ENCODE assay signal across 8 mouse cellular contexts in the genomic region with DNA sequence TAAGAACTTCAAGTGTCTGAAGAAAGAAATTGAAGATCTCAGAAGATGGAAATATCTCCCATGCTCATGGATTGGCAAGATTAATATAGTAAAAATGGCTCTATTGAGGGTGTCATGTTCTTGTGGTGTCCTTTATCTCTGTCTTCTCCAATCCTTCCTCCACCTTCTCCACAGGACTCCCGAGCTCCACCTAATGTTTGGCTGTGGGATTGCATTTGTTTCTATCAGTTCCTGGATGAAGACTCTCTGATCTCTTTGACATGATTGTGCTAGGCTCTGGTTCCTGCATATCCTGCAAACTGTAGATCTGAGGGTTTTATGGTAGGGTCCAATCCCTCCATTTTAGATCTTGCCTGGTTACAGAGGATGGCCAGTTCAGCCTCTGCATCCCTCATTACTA. TPM values are rescaled to one million over a fixed set of nuclear protein-coding genes. Genes with fewer than 3 reads are reported as not detected.
DNase-seq lines count a peak whose midpoint lies in the region; ATAC-seq and TF ChIP-seq lines count a peak whose summit lies in the region.
"Not testable (repeated sequence)": the region's sequence is repeated elsewhere in the genome, so short reads cannot be mapped to it uniquely, and the experiment has no call there.

No protein-coding gene starts in this region.

- not testable (repeated sequence) for ATAC-seq in kidney, postnatal 0 days (replicated peaks; ENCODE audit: low FRiP score, low read depth)

- 3% methylated on average over 1 of the region's 1 CpGs for WGBS in cerebellum, adult 2 months
- 11% methylated on average over 1 of the region's 1 CpGs for WGBS in kidney, postnatal 0 days
- WGBS in thymus, adult 2 months: 2% methylated on average over 1 of the region's 1 CpGs

- not testable (repeated sequence) for H3K36me3 ChIP-seq in kidney, postnatal 0 days (ENCODE audit: insufficient read depth, low read length); thymus, adult 2 months (ENCODE audit: control insufficient read depth, insufficient read depth, low read length)

- not testable (repeated sequence) for H3K27ac ChIP-seq in cerebellum, adult 2 months (ENCODE audit: insufficient read depth, low read length); kidney, postnatal 0 days; thymus, adult 2 months (ENCODE audit: control insufficient read depth, insufficient read depth, low read length)

- H3K9ac ChIP-seq in kidney, postnatal 0 days (ENCODE audit: low read depth, low read length): not testable (repeated sequence)

- peak; percentile 36; the same call in 1 of the 2 replicates for TF ChIP-seq CTCF in cerebellum, adult 2 months (IDR thresholded peaks at IDR 0.05; ENCODE audit: borderline replicate concordance, insufficient read depth, low read depth, low read length)
- peak; percentile 51 for TF ChIP-seq CTCF in kidney, postnatal 0 days (IDR thresholded peaks at IDR 0.05; ENCODE audit: low read depth)
- TF ChIP-seq CTCF in thymus, adult 2 months (IDR thresholded peaks at IDR 0.05; ENCODE audit: borderline replicate concordance, control insufficient read depth, extremely low read depth, insufficient read depth, low read length, poor library complexity): not testable (repeated sequence)

- H3K9me3 ChIP-seq in kidney, postnatal 0 days (replicated peaks; ENCODE audit: low read length): not testable (repeated sequence)

- TF ChIP-seq POLR2A in cerebellum, adult 2 months (IDR thresholded peaks at IDR 0.05; ENCODE audit: borderline replicate concordance, insufficient read depth, low read length); thymus, adult 2 months (IDR thresholded peaks at IDR 0.05; ENCODE audit: control insufficient read depth, extremely low read depth, insufficient read depth, low read length, poor library complexity): not testable (repeated sequence)

- not testable (repeated sequence) for H3K4me3 ChIP-seq in cerebellum, adult 2 months (replicated peaks; ENCODE audit: insufficient read depth, low read depth, low read length); kidney, postnatal 0 days (replicated peaks; ENCODE audit: low read depth, low read length); thymus, adult 2 months (ENCODE audit: control insufficient read depth, insufficient read depth, low read length)

- H3K27me3 ChIP-seq in cerebellum, adult 2 months (ENCODE audit: control insufficient read depth, insufficient read depth, low read length); kidney, postnatal 0 days (ENCODE audit: insufficient read depth, low read length); thymus, adult 2 months (ENCODE audit: control insufficient read depth, insufficient read depth, low read length): not testable (repeated sequence)

- H3K4me1 ChIP-seq in cerebellum, adult 2 months (ENCODE audit: control insufficient read depth, insufficient read depth, low read length); kidney, postnatal 0 days (replicated peaks; ENCODE audit: insufficient read depth, low read length); thymus, adult 2 months (replicated peaks; ENCODE audit: control insufficient read depth, insufficient read depth, low read length): not testable (repeated sequence)

- peak; percentile 65 for DNase-seq in 3T3-L1 (ENCODE audit: low read depth, low spot score)
- peak; percentile 37 for DNase-seq in T-cell, adult 2 months (ENCODE audit: low spot score)
- peak; percentile 8 to 16 for DNase-seq in cerebellum, adult 2 months
- DNase-seq in heart, adult 18-20 months: peak; percentile 15 to 39
- DNase-seq in kidney, postnatal 0 days (ENCODE audit: low spot score): peak; percentile 9
- peak; percentile 42 for DNase-seq in liver
- DNase-seq in naive thymus-derived CD4-positive, alpha-beta T cell, adult 2 months (ENCODE audit: low read depth): peak; percentile 46
- DNase-seq in thymus, adult 2 months: peak; percentile 71

- not testable (repeated sequence) for H3K4me2 ChIP-seq in kidney, postnatal 0 days (ENCODE audit: low read length)

RNA-seq across cellular contexts. Expression of a gene that starts 34.8 kb away (rescaled TPM):
- polyA plus RNA-seq in cerebellum, adult 2 months (2012; rRNA removed): 19.6 and 21.2 TPM in 2 replicates
- 10 to 100 TPM; 16.3 to 16.7 TPM for total RNA-seq in heart, adult 18-20 months (2021)
- 51.4 and 56.6 TPM in 2 replicates for polyA plus RNA-seq in kidney, postnatal 0 days (2015; fragmentation: Nextera tagmentation; extraction: Ambion mirVana)
- polyA plus RNA-seq in thymus, adult 2 months (2012; rRNA removed): 9.8 and 11.6 TPM in 2 replicates

Comparison
In these comparisons a context has a peak if more than half of its experiments do, and no peak if none do; other contexts are left out.
1. DNase-seq: peak in every context shown above with its lines; median percentile 71 in thymus, adult 2 months; 65 in 3T3-L1; 46 in naive thymus-derived CD4-positive, alpha-beta T cell, adult 2 months; 42 in liver; 37 in T-cell, adult 2 months; 27 in heart, adult 18-20 months; 12 in cerebellum, adult 2 months; 9 in kidney, postnatal 0 days.